Mouse (Mus musculus): ENCODE results near the gene Prss43. TPM values are rescaled to one million over a fixed set of nuclear protein-coding genes. Genes with fewer than 3 reads are reported as not detected.

Gene Prss43
- not detected for total RNA-seq (2023)

GRCm38 (mm10) chr9:110826390-110826789 lies at the start of gene Prss43:
Gene Prss43 (plus strand): TSS chr9:110826690.

GRCm38 (mm10) chr9:110797866-110798265 lies 28.6 kb upstream of the Prss43 start, which contains the start of gene Prss42:
Gene Prss42 (plus strand): TSS chr9:110798166.

DNA sequence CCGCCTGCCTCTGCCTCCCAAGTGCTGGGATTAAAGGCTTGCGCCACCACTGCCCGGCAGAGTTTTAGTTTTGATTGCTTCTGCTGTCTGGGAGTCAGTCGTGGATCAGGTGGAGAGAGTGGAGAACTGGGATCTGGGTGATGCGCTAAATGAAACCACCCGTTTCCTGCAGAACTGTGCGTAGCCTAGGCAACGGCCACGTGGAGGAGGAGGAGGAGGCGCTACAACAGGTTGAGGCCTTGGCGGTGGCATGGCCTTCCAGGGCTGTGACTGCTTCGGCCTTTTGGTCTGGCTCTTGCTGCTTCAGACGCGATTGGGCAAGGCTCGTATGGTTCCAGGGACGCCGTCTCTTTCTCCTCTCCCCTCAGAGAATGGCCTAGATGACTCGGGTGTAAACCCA lies 12.7 kb upstream of the Prss43 start, which contains the start of gene Prss44:
Gene Prss44 (plus strand): TSS at position 206 of the 400 bp plus-strand sequence.

DNA sequence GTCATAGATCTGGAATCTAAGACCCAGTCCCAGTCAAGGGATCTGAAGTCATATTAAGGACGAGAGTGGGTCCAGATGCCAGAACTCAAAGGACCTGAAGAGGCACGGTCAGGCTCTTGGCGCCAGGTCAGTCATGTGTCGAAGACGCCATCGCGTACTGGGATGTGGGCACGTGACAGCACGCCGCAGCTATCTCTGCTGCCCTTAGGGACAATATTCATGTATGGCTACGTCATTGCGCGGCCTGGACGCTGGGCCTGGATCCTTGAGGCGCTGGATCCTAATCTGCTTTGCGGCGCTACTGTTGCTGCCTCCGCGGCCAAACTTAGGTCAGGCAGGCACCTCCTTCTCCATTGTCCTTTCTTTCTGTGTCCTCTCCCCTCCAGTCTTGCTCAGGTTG lies 7.9 kb downstream of the Prss43 start, which contains the start of gene Prss45:
Gene Prss45 (plus strand): TSS at position 178 of the 400 bp plus-strand sequence.

GRCm38 (mm10) chr9:110844206-110844605 lies 17.7 kb downstream of the Prss43 start, which contains the start of gene Prss46:
Gene Prss46 (plus strand): TSS chr9:110844506.

GRCm38 (mm10) chr9:110857781-110858472 lies 31.4 kb downstream of the Prss43 start, which contains the start of gene Prss50:
Gene Prss50 (plus strand): TSS chr9:110857967.

DNA sequence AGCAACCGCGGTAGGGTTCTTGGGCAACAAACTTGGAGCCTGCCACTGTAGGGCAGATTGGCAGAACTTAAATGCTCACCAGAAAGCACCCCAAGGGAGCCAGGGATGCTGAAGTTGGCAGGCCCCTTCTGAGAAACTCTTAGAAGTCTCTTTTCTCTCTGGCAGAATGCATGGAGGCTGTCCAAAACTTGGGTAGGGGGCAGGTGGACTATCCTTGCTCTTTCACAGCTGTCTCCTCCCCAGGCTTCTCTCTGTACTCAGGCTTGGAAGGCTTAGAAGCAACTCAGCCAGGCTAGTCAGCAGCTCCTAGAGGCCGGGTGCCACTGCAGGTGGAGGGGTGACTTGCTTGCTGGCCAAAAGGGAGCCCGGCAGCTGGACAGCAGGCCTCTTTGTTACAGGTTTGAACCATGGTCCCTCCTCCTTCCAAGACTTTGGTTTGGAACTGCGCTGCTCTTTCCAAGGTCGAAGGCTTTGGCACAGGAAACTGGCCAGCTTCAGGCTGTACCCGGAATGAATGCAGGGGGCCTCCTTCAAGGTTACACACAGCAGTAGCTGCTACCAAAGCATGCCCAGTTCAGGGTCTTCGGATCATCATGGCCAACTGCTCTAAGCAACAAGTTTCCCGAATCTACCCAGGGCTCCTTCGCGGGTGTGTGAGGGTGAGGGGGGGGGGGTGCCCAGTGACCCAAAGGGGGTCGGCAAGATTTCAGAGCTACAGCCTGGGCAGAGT lies 52.9 kb downstream of the Prss43 start, which contains the start of gene Als2cl:
Gene Als2cl (plus strand): TSS at position 680 of the 730 bp plus-strand sequence.

DNA sequence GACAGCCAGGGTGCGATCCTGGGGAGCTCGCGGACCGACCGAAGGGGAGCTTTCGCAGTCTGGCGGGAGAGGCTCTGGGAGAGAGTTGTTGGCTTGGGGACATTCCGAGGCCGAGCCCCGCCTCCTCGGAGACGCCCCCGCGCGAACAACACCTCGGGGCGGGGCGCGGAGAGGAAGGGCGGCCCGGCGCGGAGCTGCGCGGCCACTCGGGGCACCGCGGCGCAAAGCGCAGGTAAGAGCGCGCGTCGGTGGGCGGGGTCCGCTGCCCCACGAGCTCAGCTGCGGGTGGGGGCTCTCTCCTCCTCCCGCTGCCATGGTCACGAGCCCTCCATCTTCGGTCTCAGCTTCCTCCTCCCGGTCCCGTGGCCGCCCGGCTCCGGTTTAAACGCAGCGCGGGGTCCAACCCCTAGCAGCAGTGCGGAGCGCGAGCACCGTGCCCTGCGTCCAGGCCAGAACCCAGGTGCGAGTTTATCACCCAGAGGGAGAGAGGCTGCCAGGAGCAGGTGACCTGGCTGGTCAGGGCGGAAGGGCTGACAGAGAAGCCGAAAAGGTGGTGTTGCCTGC lies 53.6 kb downstream of the Prss43 start, which contains the start of gene Tmie:
Gene Tmie (minus strand): TSS at position 116 of the 564 bp plus-strand sequence.

Other genes starting within 250 kb of the Prss43 start
- 1 to 10 TPM; 2.5 to 5.0 TPM for gene Nradd, start 202.2 kb upstream of the Prss43 start, total RNA-seq (2023)
- gene Nbeal2, start 172.5 kb upstream of the Prss43 start, total RNA-seq (2023), result 100 to 1,000 TPM; 116 TPM
- 100 to 1,000 TPM; 202 to 242 TPM for gene Ccdc12, start 170.2 kb upstream of the Prss43 start, total RNA-seq (2023)
- not detected for gene Myl3, start 84.8 kb upstream of the Prss43 start, total RNA-seq (2023)
- gene Pth1r, start 79.5 kb upstream of the Prss43 start, total RNA-seq (2023), result under 1 TPM in 1 of 2 experiments, not detected in 1; 0.46 TPM
- gene Prss42, start 28.5 kb upstream of the Prss43 start, total RNA-seq (2023), result not detected
- gene Prss44, start 12.7 kb upstream of the Prss43 start, total RNA-seq (2023), result not detected
- not detected for gene Prss45, start 7.9 kb downstream of the Prss43 start, total RNA-seq (2023)
- gene Prss46, start 17.8 kb downstream of the Prss43 start, total RNA-seq (2023), result not detected
- not detected for gene Prss50, start 31.3 kb downstream of the Prss43 start, total RNA-seq (2023)
- 1 to 10 TPM; 5.6 to 9.7 TPM for gene Als2cl, start 53.2 kb downstream of the Prss43 start, total RNA-seq (2023)
- under 1 TPM; 0.18 to 0.29 TPM for gene Tmie, start 53.4 kb downstream of the Prss43 start, total RNA-seq (2023)
- not detected for gene Fam240a, start 90.2 kb downstream of the Prss43 start, total RNA-seq (2023)
- not detected for gene Tdgf1, start 119.5 kb downstream of the Prss43 start, total RNA-seq (2023)
- not detected for gene Lrrc2, start 124.9 kb downstream of the Prss43 start, total RNA-seq (2023)
- gene Rtp3, start 163.9 kb downstream of the Prss43 start, total RNA-seq (2023), result not detected
- 1 to 10 TPM; 2.8 to 3.4 TPM for gene Ltf, start 192.6 kb downstream of the Prss43 start, total RNA-seq (2023)
- 100 to 1,000 TPM; 352 to 399 TPM for gene Ccrl2, start 230.8 kb downstream of the Prss43 start, total RNA-seq (2023)